Mouse (Mus musculus): ENCODE measurements around the gene Rplp2. TPM values are rescaled to one million over a fixed set of nuclear protein-coding genes. Genes with fewer than 3 reads are reported as not detected.

Gene Rplp2
- polyA plus RNA-seq, 1 experiment = 734 TPM

DNA sequence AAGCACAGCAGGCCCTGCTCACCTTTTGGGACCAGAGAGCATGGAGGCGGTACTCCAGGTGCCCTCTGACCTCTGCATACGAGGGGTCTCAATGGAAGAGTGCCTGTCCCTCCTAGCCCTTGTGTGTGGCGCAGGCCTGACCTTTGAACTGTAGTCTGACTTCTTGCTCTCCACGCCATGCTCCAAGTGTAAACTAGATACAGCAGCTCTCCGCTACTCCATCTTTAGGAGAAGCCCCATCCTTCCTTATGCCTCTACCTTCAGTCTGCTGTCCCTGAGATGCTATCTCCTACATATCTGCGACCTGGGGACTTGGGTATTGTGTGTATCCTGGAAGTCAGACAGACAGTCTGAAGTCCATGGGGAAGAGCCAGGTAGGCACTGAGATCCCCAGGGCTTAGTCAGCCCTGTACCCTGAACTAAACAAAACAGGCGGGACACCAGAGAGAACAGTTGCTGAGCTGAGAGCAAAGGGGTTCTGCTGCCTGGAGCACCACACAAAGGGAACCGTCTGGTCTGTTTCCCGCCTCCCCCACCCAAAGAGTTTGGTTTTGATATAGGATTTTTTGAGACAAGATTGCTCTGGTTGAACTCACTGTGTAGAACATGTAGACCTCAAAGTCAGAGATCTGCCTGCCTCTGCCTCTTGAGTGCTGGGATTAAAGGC lies 11.2 kb upstream of the Rplp2 start:
- Histone ChIP-seq H3K27ac (ENCODE audit: insufficient read depth, low read depth, low read length) (peak overlapping the region; percentile 45; the same call in 1 of the 2 replicates), H3K4me1 (ENCODE audit: control insufficient read depth, insufficient read depth, low read length) (peaks cover 40% of the 10 kb centered on the region), H3K27me3 (replicated peaks; ENCODE audit: control insufficient read depth, insufficient read depth, low read length) (no peaks in the 10 kb centered on the region), H3K36me3 (ENCODE audit: control insufficient read depth, insufficient read depth, low read length) (no peaks in the 10 kb centered on the region), H3K4me3 (ENCODE audit: insufficient read depth, low read depth, low read length) (0 out of 2 replicates have a peak overlapping the region, but pooled peaks have one; percentile 34)
- TF ChIP-seq CTCF (conservative IDR thresholded peaks at IDR 0.05; ENCODE audit: insufficient read depth, insufficient read length, low read depth, low read length) (no peak), POLR2A (IDR thresholded peaks at IDR 0.05; ENCODE audit: low read depth, low read length) (no peak)
- peak; percentile 42 for DNase-seq
- 67% methylated on average over 9 of the region's 9 CpGs for WGBS

DNA sequence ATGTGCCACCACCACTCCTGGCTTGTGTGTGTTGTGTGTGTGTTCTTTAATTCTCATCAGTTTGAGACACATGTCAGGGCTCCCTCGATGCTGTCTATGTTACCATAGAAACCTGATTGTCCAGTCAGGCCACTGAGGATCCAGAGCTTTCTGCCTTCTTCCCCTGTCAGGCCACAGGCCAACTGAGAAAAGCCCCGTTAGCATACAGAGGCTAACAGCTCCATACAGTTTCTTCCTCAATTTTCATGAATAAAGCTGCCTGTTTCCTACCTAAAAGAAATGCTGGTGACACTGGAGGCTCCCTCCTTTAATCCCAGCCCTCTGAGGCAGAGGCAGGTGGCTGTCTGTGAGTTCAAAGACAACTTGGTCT lies 10.7 kb upstream of the Rplp2 start:
- 57% methylated on average over 2 of the region's 2 CpGs for WGBS
- DNase-seq = no peak
- TF ChIP-seq POLR2A (IDR thresholded peaks at IDR 0.05; ENCODE audit: low read depth, low read length) (no peak), CTCF (conservative IDR thresholded peaks at IDR 0.05; ENCODE audit: insufficient read depth, insufficient read length, low read depth, low read length) (no peak)
- Histone ChIP-seq H3K27ac (ENCODE audit: insufficient read depth, low read depth, low read length) (no peak overlapping the region), H3K4me1 (ENCODE audit: control insufficient read depth, insufficient read depth, low read length) (peaks cover 40% of the 10 kb centered on the region), H3K4me3 (ENCODE audit: insufficient read depth, low read depth, low read length) (no peak overlapping the region), H3K36me3 (ENCODE audit: control insufficient read depth, insufficient read depth, low read length) (no peaks in the 10 kb centered on the region), H3K27me3 (replicated peaks; ENCODE audit: control insufficient read depth, insufficient read depth, low read length) (no peaks in the 10 kb centered on the region)

DNA sequence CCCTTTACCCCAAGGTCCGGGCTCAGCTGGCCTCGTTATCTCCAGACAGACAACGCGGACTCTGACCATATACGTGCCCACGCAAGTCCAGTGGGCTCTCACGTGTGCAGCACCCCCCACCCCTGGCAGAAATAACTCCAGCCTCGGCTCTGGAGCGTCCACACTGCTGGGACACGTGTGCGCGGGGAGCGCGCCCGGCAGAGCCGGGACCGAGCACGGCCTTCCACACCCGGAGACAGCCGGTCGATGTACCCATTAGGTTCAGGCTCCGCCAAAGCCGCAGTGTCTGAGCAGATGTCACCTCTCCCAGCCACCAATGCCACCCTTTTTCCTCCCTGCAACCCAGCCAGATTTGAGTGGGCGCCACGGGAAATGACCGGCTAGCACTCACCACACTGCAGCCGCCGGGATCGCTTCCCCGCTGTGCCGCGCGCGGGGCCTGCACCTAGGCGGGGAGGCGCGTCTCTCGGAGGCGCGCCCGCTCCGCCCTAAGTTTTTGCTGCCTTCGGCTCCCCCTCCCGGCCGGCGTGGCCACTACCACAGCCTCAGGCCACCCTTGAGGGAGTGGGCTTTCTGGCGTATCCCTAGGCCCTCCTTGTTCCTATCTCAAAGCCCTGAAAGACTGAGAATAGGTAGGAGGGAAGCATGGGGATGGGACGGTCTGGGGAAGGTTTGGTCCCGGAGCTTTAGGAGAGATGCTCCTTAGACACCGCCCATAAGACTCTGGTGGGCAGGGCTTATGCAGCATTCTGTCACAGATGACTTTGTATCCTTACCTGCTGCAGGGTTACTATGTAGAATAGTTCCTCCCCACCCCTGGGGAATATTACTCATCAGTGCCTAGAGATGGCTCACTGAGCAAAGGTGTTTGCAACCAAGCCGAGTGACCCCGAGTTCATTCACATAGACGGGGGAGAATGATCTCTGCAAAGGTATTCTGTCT lies 9.7 kb upstream of the Rplp2 start, which contains the start of gene Slc25a22:
Gene Slc25a22 (minus strand): TSS at position 715 of the 943 bp plus-strand sequence.
- Histone ChIP-seq H3K27me3 (replicated peaks; ENCODE audit: control insufficient read depth, insufficient read depth, low read length) (no peaks in the 10 kb centered on the region), H3K36me3 (ENCODE audit: control insufficient read depth, insufficient read depth, low read length) (no peaks in the 10 kb centered on the region), H3K4me1 (ENCODE audit: control insufficient read depth, insufficient read depth, low read length) (peaks cover 40% of the 10 kb centered on the region), H3K4me3 (ENCODE audit: insufficient read depth, low read depth, low read length) (peak within 1 kb of the TSS; percentile 83), H3K27ac (ENCODE audit: insufficient read depth, low read depth, low read length) (peak within 1 kb of the TSS; percentile 51)
- TF ChIP-seq POLR2A (IDR thresholded peaks at IDR 0.05; ENCODE audit: low read depth, low read length) (peak; percentile 8), CTCF (conservative IDR thresholded peaks at IDR 0.05; ENCODE audit: insufficient read depth, insufficient read length, low read depth, low read length) (peak; percentile 57)
- 8% methylated on average over 53 of the region's 53 CpGs for WGBS
- DNase-seq = peak; percentile 83

DNA sequence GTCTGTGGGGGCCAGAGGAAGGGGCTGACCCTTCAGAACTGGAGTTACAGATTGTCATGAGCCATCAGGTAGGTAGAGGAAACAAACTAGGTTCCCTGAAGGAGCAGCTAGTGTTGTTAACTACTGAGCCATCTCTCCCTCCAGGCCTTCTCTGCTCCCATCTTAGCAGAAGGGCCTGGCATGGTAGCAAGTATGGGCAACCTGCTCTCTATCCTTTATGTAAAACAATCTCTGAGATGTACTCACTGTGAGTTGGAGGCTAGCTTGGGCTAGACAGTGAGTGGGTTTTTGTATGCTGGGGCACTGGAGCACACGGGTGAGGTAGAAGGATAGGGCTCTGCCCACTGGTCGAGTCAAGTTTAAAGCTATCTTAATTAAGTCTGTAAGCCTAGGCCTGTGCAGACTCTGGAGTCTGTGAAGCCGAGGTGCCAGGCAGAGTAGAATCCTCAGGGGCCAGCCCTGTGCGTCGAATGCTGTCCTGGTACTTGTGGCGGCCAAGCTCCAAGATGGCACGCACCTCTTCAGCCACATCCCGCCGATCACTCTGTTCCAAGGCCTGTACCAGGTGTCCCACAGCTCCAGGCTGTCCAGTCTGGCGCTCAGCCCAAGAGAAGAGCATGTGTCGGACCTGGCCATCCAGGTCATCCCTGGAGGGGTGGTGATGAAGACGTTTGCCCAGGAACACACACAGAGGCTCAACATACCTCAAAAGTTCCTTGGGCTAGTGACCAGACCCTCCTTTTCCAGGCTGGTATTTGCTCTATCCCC lies 8.8 kb upstream of the Rplp2 start:
- Histone ChIP-seq H3K27me3 (replicated peaks; ENCODE audit: control insufficient read depth, insufficient read depth, low read length) (no peaks in the 10 kb centered on the region), H3K4me3 (ENCODE audit: insufficient read depth, low read depth, low read length) (no peak overlapping the region), H3K4me1 (ENCODE audit: control insufficient read depth, insufficient read depth, low read length) (peaks cover 39% of the 10 kb centered on the region), H3K36me3 (ENCODE audit: control insufficient read depth, insufficient read depth, low read length) (no peaks in the 10 kb centered on the region), H3K27ac (ENCODE audit: insufficient read depth, low read depth, low read length) (no peak overlapping the region)
- 87% methylated on average over 12 of the region's 12 CpGs for WGBS
- DNase-seq = no peak
- TF ChIP-seq CTCF (conservative IDR thresholded peaks at IDR 0.05; ENCODE audit: insufficient read depth, insufficient read length, low read depth, low read length) (no peak), POLR2A (IDR thresholded peaks at IDR 0.05; ENCODE audit: low read depth, low read length) (no peak)

DNA sequence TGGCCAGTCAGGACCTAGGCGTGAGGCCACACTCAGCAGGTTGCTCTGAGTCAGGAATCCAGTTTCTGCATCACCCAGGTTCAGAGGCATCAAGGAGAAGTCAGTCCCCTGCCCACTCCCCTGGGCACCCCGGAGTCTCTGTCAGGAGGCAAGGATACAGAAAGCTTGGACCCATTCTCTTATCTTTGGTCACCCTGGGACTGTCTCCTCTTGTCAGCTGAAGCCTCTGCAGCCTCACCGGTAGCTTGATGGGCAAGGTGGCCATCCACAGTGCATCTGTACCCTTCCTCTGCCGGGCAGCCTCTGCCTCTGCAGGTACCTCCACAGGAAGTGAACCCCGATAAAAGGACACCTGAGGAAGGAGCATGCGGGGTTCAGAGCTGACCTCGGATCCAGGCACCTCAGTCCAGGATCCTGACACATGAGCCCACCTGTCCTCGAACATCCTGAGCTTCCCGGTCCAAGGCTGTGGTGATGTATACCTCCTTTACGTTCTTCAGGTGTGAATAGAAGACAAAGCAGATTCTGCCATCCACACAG lies 8.0 kb upstream of the Rplp2 start:
- WGBS = 97% methylated on average over 10 of the region's 10 CpGs
- Histone ChIP-seq H3K4me1 (ENCODE audit: control insufficient read depth, insufficient read depth, low read length) (peaks cover 33% of the 10 kb centered on the region), H3K36me3 (ENCODE audit: control insufficient read depth, insufficient read depth, low read length) (no peaks in the 10 kb centered on the region), H3K27ac (ENCODE audit: insufficient read depth, low read depth, low read length) (no peak overlapping the region), H3K4me3 (ENCODE audit: insufficient read depth, low read depth, low read length) (no peak overlapping the region), H3K27me3 (replicated peaks; ENCODE audit: control insufficient read depth, insufficient read depth, low read length) (no peaks in the 10 kb centered on the region)
- DNase-seq = no peak
- no peak for TF ChIP-seq POLR2A (IDR thresholded peaks at IDR 0.05; ENCODE audit: low read depth, low read length)
- TF ChIP-seq CTCF (conservative IDR thresholded peaks at IDR 0.05; ENCODE audit: insufficient read depth, insufficient read length, low read depth, low read length) = no peak

DNA sequence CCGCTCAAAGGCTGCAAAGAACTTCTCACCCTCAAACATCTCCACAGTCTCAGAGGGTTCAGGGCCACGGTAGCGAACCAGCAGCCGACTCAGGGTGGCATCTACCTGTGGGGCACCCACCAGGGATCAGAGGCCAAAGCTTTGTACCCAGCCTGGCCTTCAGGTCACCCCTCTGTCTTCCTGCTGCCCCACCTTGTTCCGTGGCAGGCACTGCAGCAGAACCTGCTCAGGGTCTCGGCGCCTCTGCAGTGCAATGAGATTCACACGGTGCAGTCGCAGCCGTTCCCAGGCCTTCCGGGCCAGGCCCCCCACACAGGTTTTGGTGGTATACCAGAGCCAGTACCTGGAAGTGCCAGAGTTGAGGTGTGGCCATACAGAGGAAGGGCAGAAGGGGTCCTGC lies 7.4 kb upstream of the Rplp2 start:
- no peak overlapping the region for H3K27ac ChIP-seq (ENCODE audit: insufficient read depth, low read depth, low read length)
- H3K27me3 ChIP-seq (replicated peaks; ENCODE audit: control insufficient read depth, insufficient read depth, low read length) = no peaks in the 10 kb centered on the region
- H3K36me3 ChIP-seq (ENCODE audit: control insufficient read depth, insufficient read depth, low read length) = no peaks in the 10 kb centered on the region
- peaks cover 28% of the 10 kb centered on the region for H3K4me1 ChIP-seq (ENCODE audit: control insufficient read depth, insufficient read depth, low read length)
- TF ChIP-seq CTCF (conservative IDR thresholded peaks at IDR 0.05; ENCODE audit: insufficient read depth, insufficient read length, low read depth, low read length) (no peak), POLR2A (IDR thresholded peaks at IDR 0.05; ENCODE audit: low read depth, low read length) (no peak)
- 95% methylated on average over 11 of the region's 11 CpGs for WGBS
- no peak for DNase-seq
- H3K4me3 ChIP-seq (ENCODE audit: insufficient read depth, low read depth, low read length) = no peak overlapping the region
